Mouse (Mus musculus) heart, adult 2 months (tissue): Measurements from ENCODE around the gene Gpc5.

ENCODE experiments used
- CTCF ChIP-seq: fragments of 200-600 bp; IDR thresholded peaks from 2 replicates; pipeline ENCODE4 v1.8.1; 2022; ENCODE audit warnings: antibody characterized with exemption, mild to moderate bottlenecking, moderate library complexity
- EP300 ChIP-seq: fragments of 200-500 bp; IDR thresholded peaks from 2 replicates; pipeline ENCODE4 v1.6.1; 2011; ENCODE audit warnings: low read depth, low read length, control low read depth; ENCODE audit not compliant: insufficient read depth
- POLR2A ChIP-seq: fragments of 200-500 bp; IDR thresholded peaks from 2 replicates; pipeline ENCODE4 v1.6.1; 2011; ENCODE audit warnings: mild to moderate bottlenecking, low read depth, low read length, control low read depth; ENCODE audit not compliant: insufficient read depth

DNA sequence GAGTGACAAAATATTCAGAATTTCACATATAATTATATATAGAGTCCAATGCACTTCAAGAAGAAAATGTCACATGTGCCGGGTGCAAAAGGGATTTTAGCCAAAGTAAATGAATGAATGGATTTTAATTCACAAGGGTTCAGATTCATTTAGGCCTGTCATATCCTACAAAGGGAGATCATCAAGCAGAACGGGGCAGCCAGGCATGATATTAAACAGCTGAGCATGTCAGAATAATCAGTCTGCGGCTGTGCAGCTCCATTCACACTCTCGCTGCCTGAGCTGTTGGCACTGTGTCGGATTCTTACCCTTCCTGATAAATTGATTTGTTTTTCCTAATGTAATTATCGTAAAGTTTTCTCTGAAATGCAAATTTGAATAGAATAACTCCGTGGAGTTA is 524.8 kb downstream of the Gpc5 start:
- TF ChIP-seq CTCF (no peak), EP300 (no peak), POLR2A (no peak)
